Mouse (Mus musculus) forebrain, embryonic 16.5 days (tissue): ENCODE measurements around the gene Cops4. TPM values are rescaled to one million over a fixed set of nuclear protein-coding genes. Genes with fewer than 3 reads are reported as not detected.

Experiments used
- ATAC-seq: fragments of 200-750 bp; cut with Nextera tagmentation; 2 replicates; pipeline ENCODE4 v1.8.0; 2017; ENCODE audit warnings: mild to moderate bottlenecking, moderate library complexity
- H3K27ac ChIP-seq: fragments of 300-500 bp; sonication (generic); 2 replicates; pipeline ENCODE4 v1.5.1; 2014; ENCODE audit warnings: low read length, control low read depth
- H3K27me3 ChIP-seq: fragments of 300-500 bp; sonication (generic); replicated peaks from 2 replicates; pipeline ENCODE4 v1.6.1; 2014; ENCODE audit warnings: low read length; ENCODE audit not compliant: control insufficient read depth, insufficient read depth
- H3K36me3 ChIP-seq: fragments of 300-500 bp; sonication (generic); 2 replicates; pipeline ENCODE4 v1.6.1; 2014; ENCODE audit not compliant: control insufficient read depth, insufficient read depth
- H3K4me1 ChIP-seq: fragments of 300-500 bp; sonication (generic); replicated peaks from 2 replicates; pipeline ENCODE4 v1.6.1; 2014; ENCODE audit warnings: low read length; ENCODE audit not compliant: control insufficient read depth, insufficient read depth
- H3K4me2 ChIP-seq: fragments of 300-500 bp; sonication (generic); 2 replicates; pipeline ENCODE4 v1.6.1; 2014; ENCODE audit warnings: mild to moderate bottlenecking, low read length, control low read depth
- H3K4me3 ChIP-seq: fragments of 300-500 bp; sonication (generic); replicated peaks from 2 replicates; pipeline ENCODE4 v1.5.1; 2014; ENCODE audit warnings: mild to moderate bottlenecking, low read length, control low read depth
- H3K9ac ChIP-seq: fragments of 300-500 bp; sonication (generic); replicated peaks from 2 replicates; pipeline ENCODE4 v1.6.1; 2014; ENCODE audit warnings: low read depth, low read length, control low read depth
- H3K9me3 ChIP-seq: fragments of 300-500 bp; sonication (generic); 2 replicates; pipeline ENCODE4 v1.6.1; 2016; ENCODE audit warnings: low read length; ENCODE audit not compliant: control insufficient read depth
- WGBS: fragments of 180-500 bp; shearing (Covaris S2); extraction: QIAGEN DNeasy Blood & Tissue Kit; methylation state at CpG from one replicate; pipeline ENCODE4 v1.1.7; 2014; 5-methylcytosine and 5-hydroxymethylcytosine counted together
- polyA plus RNA-seq: library from polyadenylated mRNA; unstranded; fragments of >200 nt; fragmentation: Nextera tagmentation; extraction: Ambion mirVana; gene quantifications from 2 replicates; pipeline ENCODE4 v1.2.1, GENCODE M21; 2015

Gene Cops4
- 191 and 196 TPM in 2 replicates for polyA plus RNA-seq

- Histone ChIP-seq H3K27me3 (peaks cover 3% of the 10 kb centered on the region; the same call in 1 of the 2 replicates), H3K4me2 (peak within 1 kb of the TSS; percentile 90), H3K9ac (peak within 1 kb of the TSS; percentile 88), H3K9me3 (no peaks in the 10 kb centered on the region), H3K36me3 (no peaks in the 10 kb centered on the region), H3K4me1 (peaks cover 16% of the 10 kb centered on the region), H3K27ac (peak within 1 kb of the TSS; percentile 87), H3K4me3 (peak within 1 kb of the TSS; percentile 89)
- ATAC-seq, result peak; percentile 100
- under 1% methylated on average over 64 of the region's 64 CpGs for WGBS
These were observed at the start of gene Cops4 for GRCm38 (mm10) chr5:100518049-100519026. Gene Cops4 (plus strand): TSS chr5:100518309.

GRCm38 (mm10) chr5:100476328-100476727 lies 41.8 kb upstream of the Cops4 start:
- WGBS, result 88% methylated on average over 3 of the region's 3 CpGs
- Histone ChIP-seq H3K27me3 (no peaks in the 10 kb centered on the region), H3K27ac (no peak overlapping the region), H3K9me3 (no peaks in the 10 kb centered on the region), H3K4me1 (no peaks in the 10 kb centered on the region), H3K4me2 (no peak overlapping the region), H3K9ac (no peak overlapping the region), H3K36me3 (peaks cover 2% of the 10 kb centered on the region; the same call in 1 of the 2 replicates), H3K4me3 (no peak overlapping the region)
- no peak for ATAC-seq

GRCm38 (mm10) chr5:100477604-100478003 lies 40.5 kb upstream of the Cops4 start:
- no peak for ATAC-seq
- H3K4me2 ChIP-seq, result no peak overlapping the region
- no peak overlapping the region for H3K4me3 ChIP-seq
- no peaks in the 10 kb centered on the region for H3K4me1 ChIP-seq
- peaks cover 2% of the 10 kb centered on the region; the same call in 1 of the 2 replicates for H3K36me3 ChIP-seq
- H3K27ac ChIP-seq, result no peak overlapping the region
- H3K9ac ChIP-seq, result no peak overlapping the region
- no peaks in the 10 kb centered on the region for H3K9me3 ChIP-seq
- WGBS, result 90% methylated on average over 9 of the region's 9 CpGs
- no peaks in the 10 kb centered on the region for H3K27me3 ChIP-seq

GRCm38 (mm10) chr5:100483569-100483968 lies 34.5 kb upstream of the Cops4 start:
- no peak for ATAC-seq
- H3K36me3 ChIP-seq, result peaks cover 5% of the 10 kb centered on the region; the same call in 1 of the 2 replicates
- H3K27me3 ChIP-seq, result no peaks in the 10 kb centered on the region
- H3K9ac ChIP-seq, result no peak overlapping the region
- H3K4me3 ChIP-seq, result no peak overlapping the region
- H3K9me3 ChIP-seq, result no peaks in the 10 kb centered on the region
- H3K27ac ChIP-seq, result no peak overlapping the region
- no peaks in the 10 kb centered on the region for H3K4me1 ChIP-seq
- H3K4me2 ChIP-seq, result no peak overlapping the region

- no peak overlapping the region for H3K27ac ChIP-seq
- H3K4me3 ChIP-seq, result no peak overlapping the region
- H3K36me3 ChIP-seq, result 0 out of 2 replicates have a peak, but pooled peaks cover 3% of the 10 kb centered on the region
- 89% methylated on average over 2 of the region's 2 CpGs for WGBS
- H3K27me3 ChIP-seq, result no peaks in the 10 kb centered on the region
- H3K4me1 ChIP-seq, result no peaks in the 10 kb centered on the region
- no peak for ATAC-seq
- H3K9ac ChIP-seq, result no peak overlapping the region
- H3K9me3 ChIP-seq, result no peaks in the 10 kb centered on the region
- H3K4me2 ChIP-seq, result no peak overlapping the region
These were observed 31.0 kb upstream of the Cops4 start for GRCm38 (mm10) chr5:100487120-100487519.

GRCm38 (mm10) chr5:100488231-100488630 lies 29.9 kb upstream of the Cops4 start:
- 93% methylated on average over 3 of the region's 3 CpGs for WGBS
- 0 out of 2 replicates have a peak, but pooled peaks cover 3% of the 10 kb centered on the region for H3K36me3 ChIP-seq
- H3K4me3 ChIP-seq, result no peak overlapping the region
- H3K9me3 ChIP-seq, result no peaks in the 10 kb centered on the region
- no peak for ATAC-seq
- H3K4me1 ChIP-seq, result no peaks in the 10 kb centered on the region
- H3K4me2 ChIP-seq, result no peak overlapping the region
- H3K9ac ChIP-seq, result no peak overlapping the region
- no peaks in the 10 kb centered on the region for H3K27me3 ChIP-seq
- no peak overlapping the region for H3K27ac ChIP-seq

GRCm38 (mm10) chr5:100489340-100489739 lies 28.8 kb upstream of the Cops4 start:
- no peak overlapping the region for H3K4me3 ChIP-seq
- H3K4me2 ChIP-seq, result no peak overlapping the region
- 91% methylated on average over 2 of the region's 2 CpGs for WGBS
- H3K9me3 ChIP-seq, result no peaks in the 10 kb centered on the region
- 0 out of 2 replicates have a peak, but pooled peaks cover 3% of the 10 kb centered on the region for H3K36me3 ChIP-seq
- no peak for ATAC-seq
- H3K27ac ChIP-seq, result no peak overlapping the region
- no peak overlapping the region for H3K9ac ChIP-seq
- H3K27me3 ChIP-seq, result no peaks in the 10 kb centered on the region
- H3K4me1 ChIP-seq, result no peaks in the 10 kb centered on the region

GRCm38 (mm10) chr5:100491704-100492103 lies 26.4 kb upstream of the Cops4 start:
- H3K36me3 ChIP-seq, result no peaks in the 10 kb centered on the region
- H3K27ac ChIP-seq, result no peak overlapping the region
- no peaks in the 10 kb centered on the region for H3K27me3 ChIP-seq
- no peak for ATAC-seq
- no peaks in the 10 kb centered on the region for H3K9me3 ChIP-seq
- H3K9ac ChIP-seq, result no peak overlapping the region
- WGBS, result 47% methylated on average over 4 of the region's 4 CpGs
- H3K4me1 ChIP-seq, result no peaks in the 10 kb centered on the region
- no peak overlapping the region for H3K4me3 ChIP-seq
- H3K4me2 ChIP-seq, result no peak overlapping the region

GRCm38 (mm10) chr5:100498436-100499180 lies 19.5 kb upstream of the Cops4 start:
- under 1% methylated on average over 42 of the region's 46 CpGs for WGBS
- no peaks in the 10 kb centered on the region for H3K27me3 ChIP-seq
- H3K9me3 ChIP-seq, result no peaks in the 10 kb centered on the region
- H3K4me3 ChIP-seq, result peak overlapping the region; percentile 93
- peak overlapping the region; percentile 73 for H3K9ac ChIP-seq
- ATAC-seq, result peak; percentile 73
- peak overlapping the region; percentile 99 for H3K4me2 ChIP-seq
- H3K27ac ChIP-seq, result peak overlapping the region; percentile 67
- peaks cover 22% of the 10 kb centered on the region for H3K4me1 ChIP-seq
- H3K36me3 ChIP-seq, result no peaks in the 10 kb centered on the region
